Mouse (Mus musculus) right cerebral cortex, postnatal 25 days (tissue): ENCODE measurements around the gene Cuedc1.

ENCODE experiments used
- DNase-seq: peaks from one replicate; pipeline ENCODE4 v3.0.0; 2022

Cuedc1 gene

DNA sequence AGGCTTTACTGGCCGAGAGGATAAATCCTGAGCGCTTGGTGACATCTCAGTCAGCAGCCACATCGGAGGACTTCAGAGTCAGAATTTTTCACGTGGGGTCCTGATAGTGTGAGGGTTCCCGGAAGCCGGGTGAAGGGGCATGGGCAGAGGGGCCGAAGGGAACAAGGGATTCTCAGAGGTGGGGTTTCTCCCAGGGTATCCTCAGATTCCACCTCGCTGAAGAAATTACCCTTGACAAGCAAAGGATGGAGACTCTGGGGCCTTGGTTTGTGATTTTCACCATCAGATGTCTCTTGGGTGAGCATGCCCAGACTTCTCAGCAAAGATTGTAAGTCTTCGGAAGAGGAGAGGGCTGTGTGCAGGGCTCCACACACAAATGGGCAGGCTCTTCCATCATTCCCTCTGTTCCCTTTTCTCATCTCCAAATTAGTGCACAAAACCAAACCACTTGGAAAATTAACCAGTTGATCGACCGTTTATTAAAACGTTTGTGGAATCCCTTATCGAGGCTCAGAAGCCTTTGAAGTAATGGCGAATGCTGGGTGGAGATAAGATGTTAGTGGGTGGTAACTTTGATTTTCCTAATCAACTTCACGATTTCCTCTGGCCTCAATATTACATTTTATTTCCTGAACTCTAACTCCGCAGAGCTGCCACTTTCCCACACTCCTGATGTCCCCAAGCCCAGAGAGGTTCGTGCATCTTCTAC lies at the start of gene Cuedc1:
TSS of gene Cuedc1 (plus strand) at position 38 of the 709 bp plus-strand sequence.
- DNase-seq = no peak

DNA sequence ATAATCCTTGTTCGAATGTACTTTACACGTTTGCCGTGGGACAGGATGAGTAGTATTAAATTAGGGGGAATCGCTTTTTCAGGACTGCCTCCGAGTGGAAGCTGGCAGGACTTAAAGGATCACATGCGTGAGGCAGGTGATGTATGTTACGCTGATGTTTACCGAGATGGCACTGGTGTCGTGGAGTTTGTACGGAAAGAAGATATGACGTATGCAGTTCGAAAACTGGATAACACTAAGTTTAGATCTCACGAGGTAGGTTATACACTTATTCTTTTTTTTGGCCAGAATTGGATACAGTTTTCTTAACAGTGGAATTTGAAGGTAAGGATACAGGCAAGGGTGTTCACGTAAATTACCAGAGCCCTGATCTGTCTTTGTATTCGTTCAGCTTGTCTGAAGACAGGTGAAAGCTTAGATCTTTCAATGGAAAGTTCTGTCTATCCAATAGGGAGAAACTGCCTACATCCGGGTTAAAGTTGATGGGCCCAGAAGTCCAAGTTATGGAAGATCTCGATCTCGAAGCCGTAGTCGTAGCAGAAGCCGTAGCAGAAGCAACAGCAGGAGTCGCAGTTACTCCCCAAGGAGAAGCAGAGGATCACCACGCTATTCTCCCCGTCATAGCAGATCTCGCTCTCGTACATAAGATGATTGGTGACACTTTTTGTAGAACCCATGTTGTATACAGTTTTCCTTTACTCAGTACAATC lies 48.7 kb upstream of the Cuedc1 start:
- DNase-seq = no peak

DNA sequence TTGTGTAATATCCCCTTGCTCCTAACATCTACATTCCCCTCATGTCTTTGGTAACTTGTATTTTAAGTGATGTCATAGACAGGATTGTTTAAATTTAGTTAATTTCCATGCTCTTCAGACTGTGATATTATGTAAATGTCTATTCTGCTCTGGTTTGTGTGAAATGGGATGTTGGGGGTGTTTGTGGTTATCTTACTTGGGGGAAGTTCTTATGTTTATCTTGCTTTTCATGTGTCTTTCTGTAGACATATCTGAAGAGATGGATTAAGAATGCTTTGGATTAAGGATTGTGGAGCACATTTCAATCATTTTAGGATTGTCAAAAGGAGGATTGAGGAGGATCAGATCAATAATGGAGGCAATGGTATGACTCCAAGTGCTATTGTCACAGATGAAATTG lies 48.1 kb upstream of the Cuedc1 start:
- no peak for DNase-seq

DNA sequence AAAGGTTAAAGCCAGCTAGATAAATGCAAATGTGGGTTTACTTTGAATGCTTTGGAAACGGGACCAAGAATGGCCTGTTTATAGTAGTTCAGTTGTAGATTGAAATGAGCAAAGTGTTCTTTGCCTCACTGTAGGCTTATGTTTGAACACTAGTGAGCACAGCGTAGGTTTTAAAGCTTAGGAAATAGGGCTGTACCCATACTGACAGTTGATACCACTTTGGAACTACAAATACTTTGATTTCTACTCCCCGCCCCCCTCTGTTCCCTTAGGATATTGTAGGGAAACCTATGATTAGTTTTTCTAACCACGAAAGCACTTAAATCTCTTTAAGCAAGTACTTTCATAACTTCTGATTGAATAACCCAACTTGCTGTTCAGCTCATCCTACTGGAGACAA lies 45.2 kb upstream of the Cuedc1 start:
- DNase-seq = no peak

DNA sequence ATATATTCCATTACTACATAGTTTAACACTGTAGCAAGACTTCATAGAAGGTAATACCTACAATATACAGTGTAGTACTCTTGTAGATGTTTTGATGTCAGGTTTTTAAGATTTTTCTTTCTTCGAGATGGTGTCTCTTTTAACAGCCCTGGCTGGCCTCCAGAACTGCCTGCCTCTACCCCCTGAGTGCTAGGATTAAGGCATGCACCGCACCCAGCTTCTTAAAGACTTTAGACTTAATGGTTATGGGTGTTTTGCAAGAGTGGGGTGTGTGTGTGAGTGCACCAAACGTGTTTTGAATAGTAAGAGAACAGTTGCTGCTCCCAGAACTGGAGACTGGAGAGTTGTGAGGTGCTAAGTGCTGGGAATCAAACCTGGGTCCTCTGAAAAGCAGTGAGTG lies 44.0 kb upstream of the Cuedc1 start:
- DNase-seq = no peak

DNA sequence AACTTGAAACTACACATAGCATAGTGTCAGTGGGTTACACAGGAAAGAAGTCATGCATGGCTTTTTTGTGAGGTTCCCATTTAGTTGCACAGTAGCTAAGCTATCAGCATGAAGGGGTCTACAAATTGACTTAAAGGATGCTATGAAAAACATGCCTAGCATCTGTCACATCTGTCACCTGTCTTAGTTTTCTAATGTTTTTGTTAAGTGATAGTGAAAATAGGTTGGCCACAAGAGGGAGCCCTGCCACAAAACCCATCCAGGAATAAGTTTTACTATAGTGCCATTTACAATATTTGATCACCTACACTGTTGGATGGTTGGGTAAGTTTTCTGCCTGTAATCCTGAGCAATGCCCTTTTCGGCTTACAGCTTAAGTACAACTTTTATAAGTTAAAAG lies 43.3 kb upstream of the Cuedc1 start:
- no peak for DNase-seq

DNA sequence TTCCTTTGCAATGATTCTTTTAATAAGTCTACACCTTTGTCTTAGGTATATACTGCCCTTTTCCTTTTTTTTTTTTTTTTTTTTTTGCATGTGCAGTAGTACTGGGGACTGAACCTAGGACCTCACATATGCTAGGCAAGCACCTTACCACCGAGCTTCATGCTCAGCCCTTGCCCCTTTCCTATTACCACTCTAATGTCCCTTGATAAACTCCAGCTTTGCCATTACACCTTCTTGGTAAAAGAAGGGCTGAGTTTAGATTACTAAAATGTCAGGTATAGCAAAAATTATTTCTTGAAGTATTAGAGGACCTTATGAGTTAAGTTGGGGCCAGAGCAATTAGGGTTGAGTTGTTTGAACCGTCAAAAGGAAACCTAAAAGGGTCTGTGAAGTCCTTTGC lies 42.1 kb upstream of the Cuedc1 start:
- DNase-seq = no peak

DNA sequence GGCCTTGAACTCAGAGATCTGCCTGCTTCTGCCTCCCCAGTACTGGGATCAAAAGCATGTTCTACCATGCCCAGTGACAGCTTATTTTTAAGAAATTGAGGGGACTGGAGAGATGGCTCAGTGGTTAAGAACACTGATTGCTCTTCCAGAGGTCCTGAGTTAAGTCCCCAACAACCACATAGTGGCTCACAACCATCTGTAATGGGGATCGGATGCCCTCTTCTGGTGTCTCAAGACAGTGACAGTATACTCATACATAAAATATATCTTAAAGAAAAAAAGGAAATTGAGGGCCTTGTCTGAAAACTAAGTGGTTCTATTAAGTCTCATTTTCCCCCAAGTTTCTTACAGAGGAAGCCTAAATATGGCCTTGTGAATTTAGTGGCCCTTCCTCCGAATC lies 40.1 kb upstream of the Cuedc1 start:
- no peak for DNase-seq

DNA sequence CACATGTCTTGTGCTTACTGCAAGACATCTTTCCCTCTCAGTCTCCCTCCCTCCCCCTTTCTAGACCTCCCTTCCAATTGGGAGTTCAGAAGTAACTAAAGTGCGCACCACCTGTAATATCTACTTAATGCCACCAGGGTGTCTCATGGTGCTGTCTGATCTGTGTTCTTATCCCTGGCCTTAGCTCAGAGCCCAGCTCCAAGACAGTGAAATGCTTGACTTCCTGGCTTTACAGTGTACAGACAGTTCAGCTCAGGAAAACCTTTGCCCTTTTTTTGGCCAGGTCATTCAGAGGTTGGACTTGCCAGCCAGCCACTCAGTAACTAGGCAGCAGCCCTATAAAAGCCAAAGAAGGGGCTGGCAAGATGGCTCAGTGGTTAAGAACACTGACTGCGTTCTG lies 38.7 kb upstream of the Cuedc1 start:
- DNase-seq = no peak

DNA sequence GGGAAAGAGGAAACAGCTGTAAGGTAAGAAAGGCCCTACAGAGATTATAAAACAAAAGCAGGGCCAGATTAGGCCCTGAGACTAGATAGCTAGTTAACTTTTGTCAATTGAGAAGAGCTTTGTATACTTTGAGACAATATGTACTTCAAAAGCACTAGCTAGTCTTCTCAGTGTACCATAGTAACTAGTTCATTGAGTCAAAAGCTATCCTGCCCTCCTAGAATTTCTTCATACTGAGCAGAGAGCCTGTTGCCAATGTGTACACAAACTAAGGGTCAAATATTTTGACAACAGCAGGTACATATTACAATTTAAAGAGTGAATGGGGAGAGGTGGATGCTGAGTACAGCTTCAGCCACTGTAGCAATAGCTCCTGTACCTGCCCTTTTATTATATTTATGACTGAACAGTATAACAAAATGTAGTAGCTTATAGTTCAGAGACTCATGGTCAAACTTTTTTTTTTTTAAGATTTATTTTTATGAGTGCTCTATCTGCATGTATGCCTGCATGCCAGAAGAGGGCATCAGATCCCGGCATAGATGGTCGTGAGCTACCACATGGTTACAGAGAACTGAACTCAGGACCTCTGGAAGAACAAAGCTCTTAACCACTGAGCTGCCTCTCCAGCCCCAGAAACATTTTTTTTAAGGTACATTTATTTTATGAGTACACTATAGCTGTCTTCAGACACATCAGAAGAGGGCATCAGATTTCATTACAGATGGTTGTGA lies 35.8 kb upstream of the Cuedc1 start:
- no peak for DNase-seq

DNA sequence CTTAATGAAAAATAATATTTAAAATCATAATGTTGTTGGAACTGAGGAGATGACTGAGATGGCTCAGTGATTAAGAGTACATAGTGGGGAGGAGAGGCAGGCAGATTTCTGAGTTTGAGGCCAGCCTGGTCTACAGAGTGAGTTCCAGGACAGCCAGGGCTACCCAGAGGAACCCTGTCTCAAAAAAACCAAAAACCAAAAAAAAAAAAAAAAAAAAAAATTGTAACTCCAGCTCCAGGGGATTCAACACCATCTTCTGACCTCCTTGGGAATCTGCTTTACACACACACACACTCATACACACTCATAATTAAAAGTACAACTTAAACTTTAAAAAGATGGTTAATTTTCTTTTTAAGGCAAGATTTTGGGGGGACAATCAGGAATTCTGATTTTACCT lies 32.1 kb upstream of the Cuedc1 start:
- no peak for DNase-seq

DNA sequence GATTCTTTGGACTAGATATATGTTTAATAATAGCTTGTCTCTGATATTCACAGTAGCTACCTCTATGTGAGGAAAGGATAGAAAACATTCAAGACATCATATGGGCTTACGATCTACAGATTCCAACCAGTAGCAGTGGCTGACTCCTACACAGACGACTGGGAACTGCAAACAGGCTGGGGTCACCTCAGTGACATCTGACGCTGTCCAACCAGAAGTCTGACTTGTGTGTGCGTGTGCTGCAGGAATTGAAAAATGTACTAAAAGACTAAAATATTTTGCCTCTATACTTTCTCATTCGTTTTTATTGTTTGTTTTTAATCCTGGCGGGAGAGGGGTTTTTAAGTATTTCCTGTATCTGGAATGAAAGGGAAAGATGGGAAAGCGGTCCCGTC lies 30.7 kb upstream of the Cuedc1 start:
- DNase-seq = peak; percentile 9

DNA sequence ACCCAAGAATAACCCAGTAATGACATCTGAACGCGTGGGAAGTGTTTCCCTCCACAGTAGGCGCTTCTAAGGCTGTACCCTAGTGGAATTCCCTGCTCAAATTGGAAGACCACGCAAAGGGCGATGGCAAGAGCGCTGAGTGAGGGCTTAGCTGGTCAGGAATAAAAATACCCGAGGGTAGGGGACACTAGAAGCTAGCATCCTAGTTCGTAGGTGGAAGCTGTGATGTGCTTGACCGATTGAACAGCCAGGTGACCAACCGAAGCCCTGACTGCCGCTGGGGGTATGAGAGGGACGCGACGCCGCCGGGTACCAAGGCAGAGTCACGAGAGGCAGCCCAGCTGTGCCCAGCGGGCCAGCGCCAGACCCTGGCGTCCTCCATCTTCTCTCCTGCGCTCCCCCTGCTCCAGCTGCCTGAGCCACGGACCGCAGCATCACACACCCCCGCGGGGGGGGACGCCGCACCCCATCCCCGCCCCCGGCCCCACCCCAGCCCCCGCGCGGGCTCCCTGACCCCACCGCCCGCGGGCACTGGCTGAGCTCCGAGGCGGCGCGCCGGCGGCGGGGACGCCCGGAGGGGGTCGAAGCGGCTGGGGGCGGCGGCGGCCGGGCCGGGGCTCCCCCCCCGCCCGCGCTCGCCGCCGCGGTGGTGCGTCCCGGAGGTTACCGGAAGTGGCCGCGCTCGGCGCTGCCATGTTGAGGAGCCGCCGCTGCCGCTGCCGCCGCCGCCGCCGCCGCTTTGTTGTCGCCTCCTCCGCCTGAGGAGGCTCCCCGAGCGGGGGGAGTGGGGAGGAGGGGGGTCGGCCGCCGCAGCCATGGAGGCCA lies 30.1 kb upstream of the Cuedc1 start, which contains the start of gene Vezf1:
TSS of gene Vezf1 (plus strand) at position 694 of the 825 bp plus-strand sequence.
- peak; percentile 74 for DNase-seq

DNA sequence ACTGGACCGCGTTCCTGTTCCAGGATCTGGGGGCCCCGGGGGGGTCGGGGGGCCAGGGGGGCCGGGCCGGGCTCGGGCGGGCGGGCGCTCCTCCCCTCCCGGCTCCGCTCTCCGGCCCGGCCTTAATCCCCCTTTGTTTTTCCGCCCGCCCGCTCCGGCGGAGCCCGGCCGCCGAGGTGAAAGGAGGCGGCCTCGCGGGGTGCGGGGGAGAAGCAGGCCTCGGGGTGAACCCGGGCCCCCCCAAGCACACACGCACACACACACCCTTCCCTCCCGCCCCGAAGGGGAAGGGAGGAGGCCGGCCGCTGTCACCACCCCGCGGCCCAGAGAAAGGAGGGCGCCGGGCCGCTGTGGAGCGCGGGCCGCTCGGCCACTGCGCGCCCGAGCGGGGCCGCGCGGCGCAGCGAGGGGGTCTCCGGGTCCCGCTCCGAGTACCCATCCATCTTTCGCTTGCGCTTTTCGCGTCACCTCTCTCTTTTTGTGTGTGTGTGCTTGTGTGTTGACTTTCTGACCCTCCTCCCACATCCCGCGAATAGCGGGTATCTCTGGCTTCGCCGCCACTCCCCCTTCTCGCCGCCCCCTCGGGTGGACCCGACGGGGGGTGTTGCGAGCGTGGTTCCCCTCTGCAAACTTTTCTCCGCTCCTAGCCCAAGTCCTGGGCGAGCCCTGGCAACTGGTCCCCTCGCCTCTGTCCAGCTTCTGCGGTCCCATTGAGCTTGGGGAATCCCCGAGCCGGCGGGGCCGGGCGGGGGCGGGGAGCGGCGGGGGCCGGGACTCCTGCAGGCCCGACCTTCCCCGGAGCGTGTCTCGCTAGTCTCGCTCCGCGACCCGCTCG lies 29.2 kb upstream of the Cuedc1 start:
- DNase-seq = peak; percentile 47

DNA sequence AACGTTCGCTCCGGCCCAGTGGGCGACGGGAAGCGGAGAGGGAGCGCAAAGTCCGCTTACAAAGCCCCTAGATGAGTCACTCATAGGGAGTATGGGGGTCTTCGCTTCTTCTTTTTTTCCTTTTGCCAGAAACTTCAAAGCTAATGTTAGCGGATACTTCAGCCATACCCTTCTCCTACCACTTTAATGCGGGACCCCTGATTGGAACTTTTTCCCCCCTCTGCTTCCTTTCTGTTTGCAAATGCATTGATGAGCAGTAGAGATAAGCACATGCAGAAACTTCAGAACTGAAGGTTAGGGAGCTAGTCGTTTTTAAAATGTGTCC lies 28.6 kb upstream of the Cuedc1 start:
- DNase-seq = no peak

DNA sequence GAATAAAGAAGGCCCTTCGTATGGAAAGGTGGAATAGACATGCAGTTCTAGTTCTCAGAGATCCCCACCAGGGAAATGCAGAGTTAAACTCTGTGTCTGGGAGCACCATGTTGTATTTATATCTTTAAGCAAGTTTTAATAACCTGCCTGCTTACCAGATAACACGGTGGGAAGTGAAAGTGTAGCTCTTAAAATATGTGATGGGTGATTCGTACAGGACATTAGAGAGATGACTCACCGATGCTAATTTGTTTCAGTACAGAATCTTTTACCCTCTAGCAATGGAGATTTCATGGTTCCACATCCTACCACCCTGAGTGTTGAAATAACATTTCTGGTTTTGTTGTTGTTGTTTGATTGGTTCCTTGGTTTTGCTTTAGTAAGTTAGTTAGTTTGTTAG lies 27.5 kb upstream of the Cuedc1 start:
- DNase-seq = no peak

DNA sequence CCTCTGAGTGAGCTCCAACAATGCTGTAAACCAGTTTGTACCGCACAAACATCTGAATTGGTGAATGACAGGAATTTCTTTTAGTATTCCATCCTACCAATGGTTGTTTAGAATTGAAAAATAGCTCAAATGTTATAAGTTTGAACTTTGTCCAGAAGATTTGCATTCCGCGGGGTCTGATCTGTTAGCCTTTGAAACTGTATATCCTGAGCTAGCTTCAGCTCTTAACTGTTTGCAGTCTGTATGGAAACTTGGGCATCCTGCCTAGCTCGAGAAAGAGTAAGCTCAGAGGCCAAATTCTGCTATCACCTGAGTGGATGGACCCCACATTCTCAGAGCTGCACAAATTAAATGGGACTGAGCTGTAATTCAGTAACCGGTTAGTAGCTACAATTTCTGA lies 26.7 kb upstream of the Cuedc1 start:
- DNase-seq = no peak

DNA sequence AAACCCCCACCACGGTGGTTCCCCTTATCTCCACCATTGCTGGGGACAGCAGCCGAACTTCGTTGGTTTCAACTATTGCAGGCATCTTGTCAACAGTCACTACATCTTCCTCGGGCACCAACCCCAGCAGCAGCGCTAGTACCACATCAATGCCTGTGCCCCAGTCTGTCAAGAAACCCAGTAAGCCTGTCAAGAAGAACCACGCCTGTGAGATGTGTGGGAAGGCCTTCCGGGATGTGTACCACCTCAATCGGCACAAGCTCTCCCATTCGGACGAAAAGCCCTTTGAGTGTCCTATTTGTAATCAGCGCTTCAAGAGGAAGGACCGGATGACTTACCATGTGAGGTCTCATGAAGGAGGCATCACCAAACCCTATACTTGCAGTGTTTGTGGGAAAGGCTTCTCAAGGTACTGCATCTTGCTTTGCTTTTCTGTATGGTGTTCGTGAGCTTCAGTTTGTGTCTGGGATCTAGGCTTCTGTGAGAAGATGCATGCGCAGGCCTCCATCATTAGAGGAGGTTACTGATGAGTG lies 24.4 kb upstream of the Cuedc1 start:
- no peak for DNase-seq

DNA sequence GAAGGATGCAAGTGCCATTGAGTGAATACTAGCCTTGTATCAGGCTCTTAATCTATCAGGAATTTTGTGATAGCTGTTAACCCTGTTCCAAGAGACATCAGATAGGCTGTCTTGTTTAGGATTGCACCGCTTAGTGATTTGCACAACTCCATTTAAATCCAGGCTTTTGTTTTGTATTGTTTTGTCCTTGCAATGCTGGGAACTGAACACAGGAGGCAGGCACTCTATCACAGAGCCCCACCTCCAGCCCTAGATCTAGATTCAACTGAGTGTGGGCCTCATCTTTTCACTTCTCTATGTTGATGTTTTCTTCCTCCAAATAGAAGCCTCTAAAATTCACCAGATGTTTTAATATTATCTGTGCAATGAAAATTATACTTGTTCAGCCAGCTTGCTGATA lies 22.2 kb upstream of the Cuedc1 start:
- no peak for DNase-seq

DNA sequence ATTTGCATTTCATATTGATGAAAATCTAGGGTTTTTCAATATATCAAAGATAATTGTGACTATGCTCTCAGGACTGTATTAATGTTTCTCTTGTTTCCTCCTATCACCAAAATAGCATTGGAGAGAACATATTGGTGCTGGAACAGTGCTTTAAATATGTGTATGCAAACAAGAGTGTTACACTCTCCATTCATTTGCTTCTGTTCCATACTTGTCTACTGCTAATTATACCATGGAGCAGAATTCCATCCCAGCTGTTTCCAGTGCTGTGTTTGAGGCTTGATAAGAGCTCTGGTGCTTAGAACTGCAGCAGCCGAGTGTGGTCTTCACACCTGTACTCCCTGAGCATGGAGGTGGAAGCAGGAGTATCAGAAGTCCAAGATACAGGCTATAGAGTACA lies 21.5 kb upstream of the Cuedc1 start:
- no peak for DNase-seq

DNA sequence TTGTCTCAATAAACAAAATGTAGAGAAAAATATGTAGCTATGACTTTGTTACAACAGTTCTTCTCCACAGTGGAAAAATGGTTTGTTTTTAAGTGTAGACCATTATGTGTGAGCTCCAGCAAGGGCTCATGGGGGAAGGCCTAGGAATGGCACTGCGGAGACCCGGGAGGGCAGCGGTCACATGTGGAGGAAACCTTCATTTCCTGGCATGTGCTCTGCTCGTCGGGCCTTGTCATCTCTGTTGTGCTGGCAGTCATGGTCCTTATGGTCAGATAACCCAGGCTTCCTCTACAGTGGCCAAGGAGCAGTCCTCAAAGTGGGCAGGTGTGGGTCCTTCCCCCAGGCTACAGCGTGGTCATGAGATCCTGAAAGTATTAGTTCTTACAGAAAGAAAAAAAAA lies 14.2 kb upstream of the Cuedc1 start:
- DNase-seq = no peak
